Mouse (Mus musculus): ENCODE results near the gene Fkbp14. TPM values are rescaled to one million over a fixed set of nuclear protein-coding genes. Genes with fewer than 3 reads are reported as not detected.

Gene Fkbp14
- polyA plus RNA-seq, 1 experiment from 2014 or later, result 33.1 TPM

GRCm38 (mm10) chr6:54549311-54549710 lies 47.8 kb downstream of the Fkbp14 start:
- WGBS, result 64% methylated on average over 4 of the region's 4 CpGs
- peaks cover 5% of the 10 kb centered on the region; the same call in 1 of the 2 replicates for H3K4me1 ChIP-seq (ENCODE audit: control insufficient read depth, insufficient read depth, low read length)

GRCm38 (mm10) chr6:54548314-54549019 lies 48.6 kb downstream of the Fkbp14 start:
- Histone ChIP-seq H3K4me1 (ENCODE audit: control insufficient read depth, insufficient read depth, low read length) (peaks cover 5% of the 10 kb centered on the region; the same call in 1 of the 2 replicates), H3K9me3 (ENCODE audit: control insufficient read depth, low read depth, low read length) (no peaks in the 10 kb centered on the region), H3K27ac (ENCODE audit: low read length) (no peak overlapping the region), H3K4me2 (replicated peaks; ENCODE audit: low read depth, low read length) (no peak overlapping the region), H3K9ac (replicated peaks; ENCODE audit: low read depth, low read length) (no peak overlapping the region), H3K36me3 (ENCODE audit: control insufficient read depth, insufficient read depth, low read length) (no peaks in the 10 kb centered on the region), H3K4me3 (ENCODE audit: low read depth, low read length) (no peak overlapping the region), H3K27me3 (ENCODE audit: control insufficient read depth, insufficient read depth, low read length) (no peaks in the 10 kb centered on the region)
- WGBS, result 56% methylated on average over 13 of the region's 13 CpGs
- ATAC-seq (ENCODE audit: insufficient number of reproducible peaks, insufficient read depth, low FRiP score, low read depth), result no peak; the same call in 1 of the 2 replicates

More at GRCm38 (mm10) chr6:54549311-54549710, 47.8 kb downstream of the Fkbp14 start:
- Histone ChIP-seq H3K27ac (ENCODE audit: low read length) (no peak overlapping the region), H3K9ac (replicated peaks; ENCODE audit: low read depth, low read length) (no peak overlapping the region), H3K9me3 (ENCODE audit: control insufficient read depth, low read depth, low read length) (no peaks in the 10 kb centered on the region), H3K4me3 (ENCODE audit: low read depth, low read length) (no peak overlapping the region), H3K36me3 (ENCODE audit: control insufficient read depth, insufficient read depth, low read length) (no peaks in the 10 kb centered on the region), H3K27me3 (ENCODE audit: control insufficient read depth, insufficient read depth, low read length) (no peaks in the 10 kb centered on the region), H3K4me2 (replicated peaks; ENCODE audit: low read depth, low read length) (no peak overlapping the region)
- no peak for ATAC-seq (ENCODE audit: insufficient number of reproducible peaks, insufficient read depth, low FRiP score, low read depth)

- H3K27me3 ChIP-seq (ENCODE audit: control insufficient read depth, insufficient read depth, low read length), result no peaks in the 10 kb centered on the region
- WGBS, result 83% methylated on average over 2 of the region's 2 CpGs
- H3K36me3 ChIP-seq (ENCODE audit: control insufficient read depth, insufficient read depth, low read length), result no peaks in the 10 kb centered on the region
- H3K4me3 ChIP-seq (ENCODE audit: low read depth, low read length), result no peak overlapping the region
- H3K4me1 ChIP-seq (ENCODE audit: control insufficient read depth, insufficient read depth, low read length), result peaks cover 5% of the 10 kb centered on the region; the same call in 1 of the 2 replicates
- H3K9me3 ChIP-seq (ENCODE audit: control insufficient read depth, low read depth, low read length), result no peaks in the 10 kb centered on the region
- no peak for ATAC-seq (ENCODE audit: insufficient number of reproducible peaks, insufficient read depth, low FRiP score, low read depth)
- H3K9ac ChIP-seq (replicated peaks; ENCODE audit: low read depth, low read length), result no peak overlapping the region
- no peak overlapping the region for H3K4me2 ChIP-seq (replicated peaks; ENCODE audit: low read depth, low read length)
- no peak overlapping the region for H3K27ac ChIP-seq (ENCODE audit: low read length)
These were observed 53.5 kb downstream of the Fkbp14 start for GRCm38 (mm10) chr6:54543646-54544045.

GRCm38 (mm10) chr6:54542836-54543235 lies 54.3 kb downstream of the Fkbp14 start:
- 78% methylated on average over 7 of the region's 7 CpGs for WGBS
- Histone ChIP-seq H3K4me1 (ENCODE audit: control insufficient read depth, insufficient read depth, low read length) (no peaks in the 10 kb centered on the region), H3K4me3 (ENCODE audit: low read depth, low read length) (no peak overlapping the region), H3K9me3 (ENCODE audit: control insufficient read depth, low read depth, low read length) (no peaks in the 10 kb centered on the region), H3K4me2 (replicated peaks; ENCODE audit: low read depth, low read length) (no peak overlapping the region), H3K9ac (replicated peaks; ENCODE audit: low read depth, low read length) (no peak overlapping the region), H3K36me3 (ENCODE audit: control insufficient read depth, insufficient read depth, low read length) (no peaks in the 10 kb centered on the region), H3K27ac (ENCODE audit: low read length) (no peak overlapping the region), H3K27me3 (ENCODE audit: control insufficient read depth, insufficient read depth, low read length) (no peaks in the 10 kb centered on the region)
- ATAC-seq (ENCODE audit: insufficient number of reproducible peaks, insufficient read depth, low FRiP score, low read depth), result no peak

GRCm38 (mm10) chr6:54540252-54540887 lies 56.7 kb downstream of the Fkbp14 start:
- H3K9me3 ChIP-seq (ENCODE audit: control insufficient read depth, low read depth, low read length), result no peaks in the 10 kb centered on the region
- H3K4me3 ChIP-seq (ENCODE audit: low read depth, low read length), result no peak overlapping the region
- H3K27me3 ChIP-seq (ENCODE audit: control insufficient read depth, insufficient read depth, low read length), result no peaks in the 10 kb centered on the region
- no peak overlapping the region for H3K4me2 ChIP-seq (replicated peaks; ENCODE audit: low read depth, low read length)
- WGBS, result 70% methylated on average over 9 of the region's 9 CpGs
- no peaks in the 10 kb centered on the region for H3K4me1 ChIP-seq (ENCODE audit: control insufficient read depth, insufficient read depth, low read length)
- no peak overlapping the region for H3K27ac ChIP-seq (ENCODE audit: low read length)
- H3K9ac ChIP-seq (replicated peaks; ENCODE audit: low read depth, low read length), result no peak overlapping the region
- no peak for ATAC-seq (ENCODE audit: insufficient number of reproducible peaks, insufficient read depth, low FRiP score, low read depth)
- H3K36me3 ChIP-seq (ENCODE audit: control insufficient read depth, insufficient read depth, low read length), result no peaks in the 10 kb centered on the region

- Histone ChIP-seq H3K36me3 (ENCODE audit: control insufficient read depth, insufficient read depth, low read length) (no peaks in the 10 kb centered on the region), H3K27me3 (ENCODE audit: control insufficient read depth, insufficient read depth, low read length) (no peaks in the 10 kb centered on the region), H3K27ac (ENCODE audit: low read length) (no peak overlapping the region), H3K4me1 (ENCODE audit: control insufficient read depth, insufficient read depth, low read length) (no peaks in the 10 kb centered on the region), H3K9me3 (ENCODE audit: control insufficient read depth, low read depth, low read length) (no peaks in the 10 kb centered on the region), H3K4me2 (replicated peaks; ENCODE audit: low read depth, low read length) (no peak overlapping the region), H3K9ac (replicated peaks; ENCODE audit: low read depth, low read length) (no peak overlapping the region), H3K4me3 (ENCODE audit: low read depth, low read length) (no peak overlapping the region)
- WGBS, result 80% methylated on average over 7 of the region's 7 CpGs
- no peak for ATAC-seq (ENCODE audit: insufficient number of reproducible peaks, insufficient read depth, low FRiP score, low read depth)
These were observed 57.7 kb downstream of the Fkbp14 start for GRCm38 (mm10) chr6:54539396-54539795.

GRCm38 (mm10) chr6:54538773-54539173 lies 58.3 kb downstream of the Fkbp14 start:
- Histone ChIP-seq H3K9me3 (ENCODE audit: control insufficient read depth, low read depth, low read length) (no peaks in the 10 kb centered on the region), H3K36me3 (ENCODE audit: control insufficient read depth, insufficient read depth, low read length) (no peaks in the 10 kb centered on the region), H3K4me1 (ENCODE audit: control insufficient read depth, insufficient read depth, low read length) (no peaks in the 10 kb centered on the region), H3K27me3 (ENCODE audit: control insufficient read depth, insufficient read depth, low read length) (no peaks in the 10 kb centered on the region), H3K4me2 (replicated peaks; ENCODE audit: low read depth, low read length) (no peak overlapping the region), H3K27ac (ENCODE audit: low read length) (no peak overlapping the region), H3K9ac (replicated peaks; ENCODE audit: low read depth, low read length) (no peak overlapping the region), H3K4me3 (ENCODE audit: low read depth, low read length) (no peak overlapping the region)
- 49% methylated on average over 3 of the region's 3 CpGs for WGBS
- ATAC-seq (ENCODE audit: insufficient number of reproducible peaks, insufficient read depth, low FRiP score, low read depth), result no peak

- Histone ChIP-seq H3K9ac (replicated peaks; ENCODE audit: low read depth, low read length) (no peak overlapping the region), H3K4me1 (ENCODE audit: control insufficient read depth, insufficient read depth, low read length) (no peaks in the 10 kb centered on the region), H3K27me3 (ENCODE audit: control insufficient read depth, insufficient read depth, low read length) (no peaks in the 10 kb centered on the region), H3K4me2 (replicated peaks; ENCODE audit: low read depth, low read length) (no peak overlapping the region), H3K27ac (ENCODE audit: low read length) (no peak overlapping the region), H3K9me3 (ENCODE audit: control insufficient read depth, low read depth, low read length) (no peaks in the 10 kb centered on the region), H3K36me3 (ENCODE audit: control insufficient read depth, insufficient read depth, low read length) (no peaks in the 10 kb centered on the region), H3K4me3 (ENCODE audit: low read depth, low read length) (no peak overlapping the region)
- ATAC-seq (ENCODE audit: insufficient number of reproducible peaks, insufficient read depth, low FRiP score, low read depth), result no peak
- whole genome bisulfite sequencing, result 82% methylated on average over 7 of the region's 7 CpGs
These were observed 60.1 kb downstream of the Fkbp14 start for GRCm38 (mm10) chr6:54537053-54537452.

All from stomach, embryonic 14.5 days (tissue).